Mouse (Mus musculus) thymus, adult 2 months (tissue): ENCODE results near the gene Naif1.

ENCODE experiments used
- CTCF ChIP-seq: fragments of 200-500 bp; IDR thresholded peaks from 2 replicates; pipeline ENCODE4 v1.5.1; 2012; ENCODE audit warnings: mild to moderate bottlenecking, control low read depth, low read length, moderate library complexity, borderline replicate concordance; ENCODE audit not compliant: control insufficient read depth, poor library complexity, insufficient read depth; ENCODE audit errors: extremely low read depth
- POLR2A ChIP-seq: fragments of 200-500 bp; IDR thresholded peaks from 2 replicates; pipeline ENCODE4 v1.6.1; 2012; ENCODE audit warnings: mild to moderate bottlenecking, low read length, control low read depth, moderate library complexity; ENCODE audit not compliant: control insufficient read depth, poor library complexity, insufficient read depth; ENCODE audit errors: extremely low read depth

- TF ChIP-seq CTCF (no peak), POLR2A (no peak)
These were observed 10.1 kb upstream of the Naif1 start for GRCm38 (mm10) chr2:32440164-32440563.
